Mouse (Mus musculus): Measurements from ENCODE around the gene Ttll8.

Gene Ttll8

GRCm38 (mm10) chr15:88882851-88883250, 71.4 kb downstream of the Ttll8 start:
- no peak for DNase-seq (ENCODE audit: low read depth, low spot score)

- no peak for DNase-seq (ENCODE audit: low read depth, low spot score)
These were observed 72.8 kb downstream of the Ttll8 start for GRCm38 (mm10) chr15:88881253-88882044.

- DNase-seq (ENCODE audit: low read depth, low spot score), result no peak
These were observed 77.2 kb downstream of the Ttll8 start for GRCm38 (mm10) chr15:88877021-88877400.

GRCm38 (mm10) chr15:88876155-88877020, 77.8 kb downstream of the Ttll8 start:
- peak; percentile 78 for DNase-seq (ENCODE audit: low read depth, low spot score)

GRCm38 (mm10) chr15:88875625-88876081, 78.6 kb downstream of the Ttll8 start:
- no peak for DNase-seq (ENCODE audit: low read depth, low spot score)

DNA sequence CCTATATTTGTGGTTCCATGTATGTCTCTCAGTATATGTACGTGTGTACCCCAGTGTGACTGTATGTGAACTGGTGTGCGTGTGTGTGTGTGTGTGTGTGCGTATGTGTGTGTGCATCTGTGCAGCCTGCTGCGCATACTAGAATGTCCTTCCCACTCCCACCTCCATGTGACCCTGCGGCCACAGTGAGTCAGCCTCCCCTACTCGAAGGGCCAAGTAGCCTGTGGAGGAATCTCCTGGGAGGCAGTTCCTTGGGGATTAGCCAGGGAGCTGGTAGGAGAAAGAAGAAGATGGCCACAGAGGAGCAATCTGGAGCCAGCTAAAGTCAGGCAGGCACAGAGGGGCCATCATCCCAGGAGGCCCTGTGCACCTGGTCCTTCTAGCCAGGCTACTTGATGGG, 79.7 kb downstream of the Ttll8 start:
- no peak for DNase-seq (ENCODE audit: low read depth, low spot score)

DNA sequence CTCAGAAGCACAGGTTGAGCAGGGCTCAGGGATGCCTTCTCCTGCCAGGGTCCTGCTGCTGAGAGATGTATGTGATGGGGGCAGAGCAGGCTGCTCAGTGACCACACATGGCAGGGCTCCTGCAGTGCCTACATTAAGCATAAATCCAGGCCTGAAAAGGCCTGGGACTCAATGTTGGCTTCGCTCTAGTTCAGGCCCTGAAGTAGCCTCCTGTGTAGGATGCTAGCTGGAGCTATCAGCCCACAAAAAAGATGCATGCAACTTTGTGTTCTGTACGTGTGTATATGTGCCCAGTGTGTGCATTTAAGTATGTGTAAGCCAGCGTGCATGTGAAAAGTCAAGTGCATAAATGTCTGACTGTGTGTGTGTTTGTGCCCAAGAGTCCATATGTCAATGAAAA, 80.2 kb downstream of the Ttll8 start:
- no peak for DNase-seq (ENCODE audit: low read depth, low spot score)

- DNase-seq (ENCODE audit: low read depth, low spot score), result no peak
These were observed 83.6 kb downstream of the Ttll8 start for GRCm38 (mm10) chr15:88870418-88871185.

GRCm38 (mm10) chr15:88868024-88868742, 86.0 kb downstream of the Ttll8 start:
- DNase-seq (ENCODE audit: low read depth, low spot score), result no peak

DNA sequence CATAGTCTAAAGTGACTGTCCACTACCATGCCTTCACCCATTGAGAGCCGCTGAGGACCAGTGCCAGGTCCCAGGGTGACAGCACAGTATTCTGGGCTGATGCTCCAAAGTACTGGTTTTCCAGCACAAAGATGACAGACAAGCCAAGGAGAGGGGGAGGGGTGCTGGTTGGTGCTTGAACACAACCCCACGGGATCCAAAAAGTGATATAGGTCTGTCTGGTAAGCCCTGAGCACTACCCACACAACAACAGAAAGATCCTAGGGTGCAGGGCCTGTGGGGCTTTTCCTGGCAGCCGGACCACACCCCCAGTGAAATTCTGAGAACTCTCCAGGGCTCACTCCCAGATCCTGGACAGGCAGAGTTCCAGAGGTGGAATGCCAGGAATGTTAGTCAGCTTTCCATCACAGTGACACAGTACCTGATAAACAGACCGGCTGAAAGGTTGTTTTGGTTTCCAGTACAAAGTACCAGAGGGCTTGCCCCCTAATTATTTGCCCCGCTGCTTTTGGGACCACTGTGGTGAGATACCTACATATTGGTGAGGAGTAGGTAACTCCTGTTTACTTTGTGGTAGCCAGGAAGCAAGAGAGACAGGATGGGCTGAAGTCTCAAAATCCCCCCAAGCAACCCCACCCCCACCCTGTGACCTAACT, 86.7 kb downstream of the Ttll8 start:
- peak; percentile 19 for DNase-seq (ENCODE audit: low read depth, low spot score)

GRCm38 (mm10) chr15:88866934-88867356, 87.3 kb downstream of the Ttll8 start:
- DNase-seq (ENCODE audit: low read depth, low spot score), result peak; percentile 11

DNA sequence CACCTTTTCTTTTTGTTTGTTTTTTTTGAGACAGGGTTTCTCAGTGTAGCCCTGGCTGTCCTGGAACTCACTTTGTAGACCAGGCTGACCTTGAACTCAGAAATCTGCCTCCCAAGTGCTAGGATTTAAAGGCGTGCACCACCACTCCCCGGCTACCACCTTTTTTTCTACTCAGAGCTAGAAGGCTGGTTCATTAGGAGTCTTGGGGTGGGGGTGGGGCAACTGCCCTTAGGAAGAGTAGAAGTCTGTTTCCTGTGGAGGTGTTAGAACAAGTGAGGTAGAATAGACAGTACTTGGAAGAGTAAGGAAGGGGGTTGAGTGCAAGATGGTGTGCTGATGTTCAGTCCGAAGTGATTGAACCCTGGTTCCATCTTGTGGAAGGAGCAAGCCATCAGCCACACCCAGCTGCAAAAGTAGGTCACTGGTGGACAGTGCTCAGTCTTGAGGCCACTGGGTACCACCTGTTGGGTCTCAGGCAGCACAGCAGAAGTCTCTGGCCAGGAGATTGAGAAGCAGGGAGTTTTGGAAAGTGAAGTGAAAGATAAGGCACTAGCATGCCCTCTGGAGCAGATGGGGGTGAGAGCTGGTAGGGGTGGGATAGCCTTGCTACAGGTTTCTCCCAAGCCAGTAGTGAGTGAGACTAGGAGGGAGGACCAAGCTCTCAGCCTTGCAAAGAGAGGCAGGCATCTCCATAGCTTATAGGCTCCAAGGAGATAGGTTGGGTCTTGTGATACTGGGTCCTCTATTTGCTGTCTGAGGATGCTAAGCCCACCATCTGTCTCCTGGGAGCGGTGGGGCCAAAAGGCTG, 88.1 kb downstream of the Ttll8 start:
- no peak for DNase-seq (ENCODE audit: low read depth, low spot score)

DNA sequence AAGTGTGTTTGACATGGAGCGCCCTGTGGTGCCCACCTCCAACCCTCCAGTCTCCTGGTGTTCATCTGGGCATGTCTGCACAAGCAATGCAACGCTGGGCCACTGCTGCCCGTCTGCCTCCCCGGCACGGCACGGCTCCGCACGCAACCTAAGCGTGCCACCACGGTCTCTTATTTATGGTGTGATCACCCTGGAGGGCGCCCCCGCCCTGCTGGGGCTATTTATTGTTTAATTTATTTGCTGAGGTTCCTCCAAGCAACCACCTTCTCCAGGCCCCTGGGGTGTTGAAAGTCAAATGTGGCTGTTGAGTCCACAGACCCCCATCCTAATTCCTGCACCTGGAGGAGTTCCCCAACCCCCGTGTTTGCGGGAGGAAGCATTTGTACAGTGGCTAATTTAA, 89.2 kb downstream of the Ttll8 start:
- DNase-seq (ENCODE audit: low read depth, low spot score), result no peak

- no peak for DNase-seq (ENCODE audit: low read depth, low spot score)
These were observed 89.8 kb downstream of the Ttll8 start for GRCm38 (mm10) chr15:88864270-88865030.

- peak; percentile 85 for DNase-seq (ENCODE audit: low read depth, low spot score)
These were observed 90.5 kb downstream of the Ttll8 start for GRCm38 (mm10) chr15:88863695-88864231.

- peak; percentile 78 for DNase-seq (ENCODE audit: low read depth, low spot score)
These were observed 91.1 kb downstream of the Ttll8 start for GRCm38 (mm10) chr15:88862881-88863694.

- peak; percentile 99 for DNase-seq (ENCODE audit: low read depth, low spot score)
These were observed 92.2 kb downstream of the Ttll8 start, which contains the start of gene Pim3 for GRCm38 (mm10) chr15:88861772-88862622. TSS of gene Pim3 (plus strand) at chr15:88862186.
